Mouse (Mus musculus): ENCODE measurements at regions not wholly inside any gene's neighbourhood (a gene's known extent, or its start where the extent isn't known, plus 50 kb on each side); places are given as distances from the start of the nearest gene placed in this dataset. TPM values are rescaled to one million over a fixed set of nuclear protein-coding genes. Genes with fewer than 3 reads are reported as not detected.

DNA sequence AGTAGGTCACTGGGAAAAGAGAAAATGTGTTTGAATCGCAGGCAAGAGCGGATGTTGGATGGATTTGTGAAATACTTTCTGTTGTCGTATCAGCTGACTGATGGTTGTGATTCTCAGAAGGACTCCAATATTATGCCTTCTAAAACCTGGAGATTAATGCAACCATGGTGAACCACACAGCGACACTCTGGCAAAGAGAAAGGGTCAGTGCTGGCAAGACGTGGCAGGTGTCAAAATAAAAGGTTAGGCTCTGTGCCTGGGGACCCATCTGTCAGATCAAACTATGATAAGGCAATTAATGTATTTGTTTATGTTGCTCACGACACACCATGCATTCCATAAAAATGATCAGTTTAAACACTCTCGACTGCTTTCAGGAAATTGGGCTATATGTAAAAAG, 50.0 kb upstream of the Dpyd start:
- DNase-seq (ENCODE audit: low spot score) (no peak), ATAC-seq (replicated peaks; ENCODE audit: low FRiP score) (no peak)
- H3K27ac ChIP-seq (ENCODE audit: low read depth, low read length) = no peak overlapping the region
- H3K36me3 ChIP-seq (ENCODE audit: control insufficient read depth, insufficient read depth, low read length) = no peaks in the 10 kb centered on the region
- H3K4me2 ChIP-seq = no peak overlapping the region
- no peak overlapping the region for H3K4me3 ChIP-seq (ENCODE audit: low read depth, low read length)
- H3K9me3 ChIP-seq (ENCODE audit: control insufficient read depth, low read length) = no peaks in the 10 kb centered on the region
- no peaks in the 10 kb centered on the region for H3K4me1 ChIP-seq (replicated peaks; ENCODE audit: control insufficient read depth, insufficient read depth, low read length)
- no peaks in the 10 kb centered on the region for H3K27me3 ChIP-seq (replicated peaks; ENCODE audit: control insufficient read depth, insufficient read depth, low read length)
- 67% methylated on average over 7 of the region's 7 CpGs for WGBS
- H3K9ac ChIP-seq (ENCODE audit: low read depth, low read length) = no peak overlapping the region

MicroRNAs in the stretch of these regions (microRNA counts, 519-probe panel; counts per million panel counts)
- not detected for microRNA mmu-miR-137

Small RNA genes in the stretch of these regions (microRNA-seq; reads per million reads assigned to microRNA genes)
- gene Gm24155 (ENCODE audit: borderline number of aligned reads) = not detected
- 40.8 reads per million, percentile 39 among the genes with 10 or more reads in this experiment for gene Mir137 (ENCODE audit: borderline number of aligned reads)

Measured in liver, embryonic 11.5 days (tissue).